Mouse (Mus musculus) CD4-positive helper T cell, adult 2 months (primary cell): ENCODE data around the gene 4930453N24Rik.

ENCODE experiments used
- DNase-seq: peaks from one replicate; pipeline ENCODE4 v3.0.0-alpha.2; 2012; ENCODE audit warnings: low read depth, missing footprints, low spot score

Gene 4930453N24Rik

GRCm38 (mm10) chr16:64770521-64771430, at the start of gene 4930453N24Rik:
4930453N24Rik (minus strand) TSS chr16:64771161.
- DNase-seq, result peak; percentile 87

- no peak for DNase-seq
Measured at GRCm38 (mm10) chr16:64817094-64817765, 46.3 kb upstream of the 4930453N24Rik start.

- no peak for DNase-seq
Measured at GRCm38 (mm10) chr16:64803041-64803440, 32.1 kb upstream of the 4930453N24Rik start.

GRCm38 (mm10) chr16:64801638-64802037, 30.7 kb upstream of the 4930453N24Rik start:
- no peak for DNase-seq

GRCm38 (mm10) chr16:64800393-64800792, 29.4 kb upstream of the 4930453N24Rik start:
- peak; percentile 73 for DNase-seq

- DNase-seq, result no peak
Measured at GRCm38 (mm10) chr16:64794802-64795201, 23.8 kb upstream of the 4930453N24Rik start.

- peak; percentile 68 for DNase-seq
Measured at GRCm38 (mm10) chr16:64789706-64790105, 18.7 kb upstream of the 4930453N24Rik start.

- no peak for DNase-seq
Measured at GRCm38 (mm10) chr16:64775516-64775915, 4.6 kb upstream of the 4930453N24Rik start.

GRCm38 (mm10) chr16:64771431-64771818, 464 bp upstream of the 4930453N24Rik start:
- DNase-seq, result no peak

- peak; percentile 57 for DNase-seq
Measured at GRCm38 (mm10) chr16:64766696-64767300, 4.2 kb downstream of the 4930453N24Rik start.

- DNase-seq, result peak; percentile 30
Measured at GRCm38 (mm10) chr16:64759245-64759626, 11.7 kb downstream of the 4930453N24Rik start.

GRCm38 (mm10) chr16:64758561-64759244, 12.3 kb downstream of the 4930453N24Rik start:
- peak; percentile 86 for DNase-seq

GRCm38 (mm10) chr16:64757666-64758400, 13.1 kb downstream of the 4930453N24Rik start:
- peak; percentile 74 for DNase-seq

GRCm38 (mm10) chr16:64756321-64756720, 14.6 kb downstream of the 4930453N24Rik start:
- DNase-seq, result no peak

GRCm38 (mm10) chr16:64754743-64755139, 16.2 kb downstream of the 4930453N24Rik start:
- no peak for DNase-seq

GRCm38 (mm10) chr16:64753990-64754742, 16.8 kb downstream of the 4930453N24Rik start:
- no peak for DNase-seq

GRCm38 (mm10) chr16:64748237-64748636, 22.7 kb downstream of the 4930453N24Rik start:
- peak; percentile 71 for DNase-seq

- no peak for DNase-seq
Measured at GRCm38 (mm10) chr16:64745089-64745488, 25.9 kb downstream of the 4930453N24Rik start.

- DNase-seq, result no peak
Measured at GRCm38 (mm10) chr16:64737289-64737688, 33.7 kb downstream of the 4930453N24Rik start.
